Mouse (Mus musculus) stomach, postnatal 0 days (tissue): ENCODE data around the gene Khdc3. TPM values are rescaled to one million over a fixed set of nuclear protein-coding genes. Genes with fewer than 3 reads are reported as not detected.

ENCODE experiments used
- ATAC-seq: fragments of 200-750 bp; cut with Nextera tagmentation; 2 replicates; pipeline ENCODE4 v1.8.0; 2017; ENCODE audit not compliant: low FRiP score, low TSS enrichment
- DNase-seq: peaks from one replicate; pipeline ENCODE4 v3.0.0-alpha.2; 2016; ENCODE audit warnings: low spot score
- H3K27ac ChIP-seq: fragments of 300-500 bp; sonication (generic); replicated peaks from 2 replicates; pipeline ENCODE4 v1.5.1; 2014; ENCODE audit warnings: mild to moderate bottlenecking, control low read depth
- H3K27me3 ChIP-seq: fragments of 300-500 bp; sonication (generic); 2 replicates; pipeline ENCODE4 v1.6.1; 2014; ENCODE audit warnings: low read length; ENCODE audit not compliant: control insufficient read depth, insufficient read depth
- H3K36me3 ChIP-seq: fragments of 300-500 bp; sonication (generic); 2 replicates; pipeline ENCODE4 v1.6.1; 2014; ENCODE audit warnings: low read length, mixed read lengths; ENCODE audit not compliant: control insufficient read depth, insufficient read depth
- H3K4me1 ChIP-seq: fragments of 300-500 bp; sonication (generic); replicated peaks from 2 replicates; pipeline ENCODE4 v1.6.1; 2014; ENCODE audit warnings: antibody characterized with exemption; ENCODE audit not compliant: control insufficient read depth, insufficient read depth
- H3K4me2 ChIP-seq: fragments of 300-500 bp; sonication (generic); replicated peaks from 2 replicates; pipeline ENCODE4 v1.6.1; 2014; ENCODE audit warnings: low read depth, mild to moderate bottlenecking, control low read depth, moderate library complexity
- H3K4me3 ChIP-seq: fragments of 300-500 bp; sonication (generic); 2 replicates; pipeline ENCODE4 v1.5.1; 2014; ENCODE audit warnings: low read depth, low read length, control low read depth
- H3K9ac ChIP-seq: fragments of 300-500 bp; sonication (generic); 2 replicates; pipeline ENCODE4 v1.6.1; 2014; ENCODE audit warnings: mild to moderate bottlenecking, low read length, control low read depth, mixed read lengths
- H3K9me3 ChIP-seq: fragments of 300-500 bp; sonication (generic); 2 replicates; pipeline ENCODE4 v1.6.1; 2016; ENCODE audit warnings: low read length; ENCODE audit not compliant: control insufficient read depth
- CTCF ChIP-seq: IDR thresholded peaks from 2 replicates; pipeline ENCODE4 v1.5.1; 2016; ENCODE audit warnings: antibody characterized with exemption, low read depth, mild to moderate bottlenecking, moderate library complexity
- EP300 ChIP-seq: optimal IDR thresholded peaks from 2 replicates; pipeline ENCODE3; 2016; ENCODE audit warnings: antibody characterized with exemption
- WGBS: fragments of 180-500 bp; shearing (Covaris S2); extraction: QIAGEN DNeasy Blood & Tissue Kit; methylation state at CpG from one replicate; pipeline ENCODE4 v1.1.7; 2014; 5-methylcytosine and 5-hydroxymethylcytosine counted together
- polyA plus RNA-seq: library from polyadenylated mRNA; unstranded; fragments of >200 nt; fragmentation: Nextera tagmentation; extraction: Ambion mirVana; gene quantifications from 2 replicates; pipeline ENCODE4 v1.2.1, GENCODE M21; 2015

Gene Khdc3
- not detected in 2 replicates for polyA plus RNA-seq

GRCm38 (mm10) chr9:73101536-73101935 is at the start of gene Khdc3:
Khdc3 (plus strand) TSS chr9:73101836.
- DNase-seq (no peak), ATAC-seq (no peak)
- Histone ChIP-seq H3K27me3 (no peaks in the 10 kb centered on the region), H3K4me2 (no peak within 1 kb of the TSS), H3K9ac (no peak within 1 kb of the TSS), H3K27ac (no peak within 1 kb of the TSS), H3K4me3 (no peak within 1 kb of the TSS), H3K9me3 (no peaks in the 10 kb centered on the region), H3K36me3 (no peaks in the 10 kb centered on the region), H3K4me1 (0 out of 2 replicates have a peak, but pooled peaks cover 3% of the 10 kb centered on the region)
- WGBS, result 89% methylated on average over 5 of the region's 5 CpGs
- TF ChIP-seq CTCF, result no peak
- no peak for TF ChIP-seq EP300

- no peak overlapping the region for H3K4me3 ChIP-seq
- no peaks in the 10 kb centered on the region for H3K9me3 ChIP-seq
- 40% methylated on average over 10 of the region's 10 CpGs for WGBS
- DNase-seq, result no peak
- peak overlapping the region; percentile 9; the same call in 1 of the 2 replicates for H3K27ac ChIP-seq
- H3K4me1 ChIP-seq, result no peaks in the 10 kb centered on the region
- H3K36me3 ChIP-seq, result no peaks in the 10 kb centered on the region
- no peak for TF ChIP-seq CTCF
- no peak for TF ChIP-seq EP300
- H3K9ac ChIP-seq, result no peak overlapping the region
- ATAC-seq, result no peak
- no peaks in the 10 kb centered on the region for H3K27me3 ChIP-seq
- H3K4me2 ChIP-seq, result no peak overlapping the region
These were observed 46.2 kb upstream of the Khdc3 start for GRCm38 (mm10) chr9:73055441-73055911.

GRCm38 (mm10) chr9:73059224-73059623 is 42.4 kb upstream of the Khdc3 start:
- Histone ChIP-seq H3K4me1 (no peaks in the 10 kb centered on the region), H3K27ac (no peak overlapping the region), H3K9me3 (no peaks in the 10 kb centered on the region), H3K4me2 (no peak overlapping the region), H3K9ac (no peak overlapping the region), H3K27me3 (no peaks in the 10 kb centered on the region), H3K36me3 (no peaks in the 10 kb centered on the region), H3K4me3 (no peak overlapping the region)
- no peak for ATAC-seq
- TF ChIP-seq EP300 (no peak), CTCF (no peak)
- WGBS, result 87% methylated on average over 4 of the region's 4 CpGs
- DNase-seq, result no peak

GRCm38 (mm10) chr9:73063621-73064290 is 37.9 kb upstream of the Khdc3 start:
- 36% methylated on average over 15 of the region's 15 CpGs for WGBS
- H3K27ac ChIP-seq, result 0 out of 2 replicates have a peak overlapping the region, but pooled peaks have one; percentile 0

GRCm38 (mm10) chr9:73067086-73067485 is 34.5 kb upstream of the Khdc3 start:
- Histone ChIP-seq H3K36me3 (no peaks in the 10 kb centered on the region), H3K9me3 (no peaks in the 10 kb centered on the region), H3K27me3 (no peaks in the 10 kb centered on the region), H3K9ac (no peak overlapping the region), H3K4me3 (no peak overlapping the region), H3K4me1 (peaks cover 7% of the 10 kb centered on the region; the same call in 1 of the 2 replicates), H3K27ac (peak overlapping the region; percentile 87), H3K4me2 (peak overlapping the region; percentile 42)
- TF ChIP-seq EP300, result no peak
- WGBS, result 21% methylated on average over 10 of the region's 10 CpGs
- ATAC-seq (peak; percentile 67), DNase-seq (peak; percentile 72)

More at GRCm38 (mm10) chr9:73063621-73064290, 37.9 kb upstream of the Khdc3 start:
- Histone ChIP-seq H3K4me3 (no peak overlapping the region), H3K36me3 (no peaks in the 10 kb centered on the region), H3K9me3 (no peaks in the 10 kb centered on the region), H3K9ac (no peak overlapping the region), H3K4me2 (peak overlapping the region; percentile 8; the same call in 1 of the 2 replicates), H3K4me1 (peaks cover 7% of the 10 kb centered on the region; the same call in 1 of the 2 replicates), H3K27me3 (no peaks in the 10 kb centered on the region)
- ATAC-seq (no peak), DNase-seq (no peak)
- TF ChIP-seq EP300, result no peak
- TF ChIP-seq CTCF, result no peak

DNA sequence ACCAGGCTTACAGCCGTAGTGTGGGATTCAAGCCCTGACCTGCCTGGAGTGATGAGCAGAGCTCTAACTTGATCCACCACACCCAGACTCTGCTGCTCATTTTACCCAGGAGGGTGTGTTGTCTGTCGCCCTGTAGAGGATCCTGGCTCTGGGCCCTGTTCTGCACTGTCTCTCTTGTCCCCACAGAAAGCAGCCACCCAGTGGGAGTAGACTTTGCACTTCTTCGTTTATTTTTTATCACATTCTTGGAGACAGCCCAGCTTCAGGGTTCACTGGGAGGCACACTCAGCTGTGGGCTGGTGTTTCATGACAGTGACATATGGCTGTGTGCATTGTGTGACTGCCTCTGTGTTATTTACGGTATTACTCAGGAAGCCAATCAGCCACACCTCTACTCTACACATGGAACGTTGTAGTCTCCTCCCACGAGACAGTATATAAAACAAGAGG is 33.4 kb upstream of the Khdc3 start:
- 13% methylated on average over 6 of the region's 6 CpGs for WGBS
- peak overlapping the region; percentile 42 for H3K4me2 ChIP-seq
- H3K9ac ChIP-seq, result no peak overlapping the region

More for the DNA sequence above, 33.4 kb upstream of the Khdc3 start:
- peak overlapping the region; percentile 87 for H3K27ac ChIP-seq
- DNase-seq (peak; percentile 66), ATAC-seq (peak; percentile 92)
- H3K36me3 ChIP-seq, result no peaks in the 10 kb centered on the region
- H3K4me1 ChIP-seq, result peaks cover 7% of the 10 kb centered on the region; the same call in 1 of the 2 replicates
- H3K4me3 ChIP-seq, result no peak overlapping the region
- TF ChIP-seq EP300, result peak; percentile 32
- TF ChIP-seq CTCF, result no peak
- H3K27me3 ChIP-seq, result no peaks in the 10 kb centered on the region
- no peaks in the 10 kb centered on the region for H3K9me3 ChIP-seq
